In the genomic region with DNA sequence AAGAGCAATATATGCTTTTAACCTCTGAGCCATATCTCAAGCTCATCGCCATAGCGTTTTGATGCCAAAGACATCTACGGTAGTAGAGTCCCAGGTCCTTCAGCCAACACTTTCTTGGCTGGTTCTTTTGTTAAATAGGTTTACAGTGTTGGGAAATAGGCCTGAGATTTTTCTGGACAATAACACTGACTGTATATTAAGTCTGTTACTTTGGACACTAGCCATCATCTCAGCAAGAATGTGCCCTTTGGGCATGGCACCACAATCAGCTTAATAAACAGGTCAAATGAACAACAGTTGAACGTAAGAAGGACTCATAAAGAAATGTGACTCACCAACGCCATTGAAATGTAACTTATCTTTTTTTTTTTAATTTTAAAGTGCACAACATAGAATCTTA, we compare ENCODE assay signal across 9 mouse cellular contexts.
"Had no signal": no experiment of that assay in that cellular context is flagged by ENCODE, and none has a peak within 500 bp of the region (broad histone marks: within the 10 kb centered on the region; RNA-seq: fewer than 3 reads in every experiment).

No protein-coding gene starts in this region.

- DNase-seq: kidney, adult 9 months; kidney, postnatal 36 days; left cerebral cortex, postnatal 4 days; liver, postnatal 0 days; lung, embryonic 14.5 days; right cerebral cortex, adult 18-20 months; right cerebral cortex, postnatal 14 days; spleen, adult 18-20 months; thymus, postnatal 25 days had no signal
